Comparison of ENCODE assay signal across 8 mouse cellular contexts in genomic region chr11:118145771-118146351, GRCm38 (mm10). TPM values are rescaled to one million over a fixed set of nuclear protein-coding genes. Genes with fewer than 3 reads are reported as not detected.
DNase-seq lines count a peak whose midpoint lies in the region; ATAC-seq and TF ChIP-seq lines count a peak whose summit lies in the region.

No protein-coding gene starts in this region.

- no peak for TF ChIP-seq POLR2A in liver, adult 2 months (IDR thresholded peaks at IDR 0.05; ENCODE audit: extremely low read depth, insufficient read depth, low read length)
- no peak for TF ChIP-seq POLR2A in olfactory bulb, adult 2 months (IDR thresholded peaks at IDR 0.05; ENCODE audit: insufficient read depth, low read depth, low read length)

- no peak overlapping the region; the same call in 1 of the 2 replicates for H3K9ac ChIP-seq in heart, embryonic 15.5 days
- H3K9ac ChIP-seq in liver, adult 2 months (ENCODE audit: low read depth, low read length), result peak overlapping the region; percentile 56

- H3K36me3 ChIP-seq in heart, embryonic 15.5 days, result no peaks in the 10 kb centered on the region
- H3K36me3 ChIP-seq in liver, adult 2 months (ENCODE audit: control insufficient read depth, insufficient read depth, low read length), result no peaks in the 10 kb centered on the region

- peak; percentile 30 for ATAC-seq in heart, embryonic 15.5 days (replicated peaks; ENCODE audit: insufficient number of reproducible peaks, insufficient read depth, low FRiP score, low read depth)

- DNase-seq in 3134 (ENCODE audit: extremely low read depth, insufficient read length, low spot score) (peak; percentile 71), ZHBTc4 (ENCODE audit: low read depth, low spot score) (peak; percentile 18)
- peak; percentile 45 for DNase-seq in liver, adult 2 months (ENCODE audit: extremely low read depth, low read depth, low spot score)
- DNase-seq in frontal cortex, postnatal 14 days (ENCODE audit: low spot score in 2 of 2), result no peak
- DNase-seq in right cerebral cortex, postnatal 10 days (ENCODE audit: low spot score in 2 of 2), result no peak
- no peak for DNase-seq in frontal cortex, adult 2 months (ENCODE audit: extremely low spot score in 1 of 2, low spot score in 1 of 2)

- no peaks in the 10 kb centered on the region for H3K27me3 ChIP-seq in heart, embryonic 15.5 days
- no peaks in the 10 kb centered on the region for H3K27me3 ChIP-seq in liver, adult 2 months (ENCODE audit: control insufficient read depth, insufficient read depth, low read length)

- peak overlapping the region; percentile 75 for H3K27ac ChIP-seq in heart, embryonic 15.5 days
- H3K27ac ChIP-seq in liver, adult 2 months (replicated peaks; ENCODE audit: insufficient read depth, low read depth, low read length), result peak overlapping the region; percentile 82
- H3K27ac ChIP-seq in olfactory bulb, adult 2 months (ENCODE audit: insufficient read depth, low read depth, low read length), result peak overlapping the region; percentile 78

- WGBS in heart, embryonic 15.5 days, result 58% methylated on average over 16 of the region's 16 CpGs
- 73% methylated on average over 16 of the region's 16 CpGs for WGBS in liver, adult 2 months
- 53% methylated on average over 16 of the region's 16 CpGs for WGBS in olfactory bulb, adult 2 months

- no peaks in the 10 kb centered on the region for H3K9me3 ChIP-seq in heart, embryonic 15.5 days (replicated peaks)

- H3K4me2 ChIP-seq in heart, embryonic 15.5 days, result peak overlapping the region; percentile 44

- no peak for TF ChIP-seq CTCF in liver, adult 2 months (IDR thresholded peaks at IDR 0.05; ENCODE audit: low read depth, low read length)
- no peak for TF ChIP-seq CTCF in olfactory bulb, adult 2 months (IDR thresholded peaks at IDR 0.05; ENCODE audit: insufficient read depth, low read depth, low read length)

- H3K4me3 ChIP-seq in heart, embryonic 15.5 days, result peak overlapping the region; percentile 12; the same call in 1 of the 2 replicates
- H3K4me3 ChIP-seq in liver, adult 2 months (ENCODE audit: insufficient read depth, low read depth, low read length), result peak overlapping the region; percentile 49
- H3K4me3 ChIP-seq in olfactory bulb, adult 2 months (ENCODE audit: insufficient read depth, low read depth, low read length), result peak overlapping the region; percentile 9

- peaks cover 34% of the 10 kb centered on the region for H3K4me1 ChIP-seq in heart, embryonic 15.5 days (replicated peaks)
- peaks cover 6% of the 10 kb centered on the region for H3K4me1 ChIP-seq in liver, adult 2 months (ENCODE audit: control insufficient read depth, insufficient read depth, low read length)
- peaks cover 26% of the 10 kb centered on the region for H3K4me1 ChIP-seq in olfactory bulb, adult 2 months (ENCODE audit: control insufficient read depth, insufficient read depth, low read length)

- no peaks in the 10 kb centered on the region for H3K79me2 ChIP-seq in liver, adult 2 months (ENCODE audit: control insufficient read depth, insufficient read depth, low read length)

RNA-seq across cellular contexts. Expression of gene Dnah17, which starts 15.4 kb away (rescaled TPM):
- 0.06 and 0.15 TPM in 2 replicates for polyA plus RNA-seq in heart, embryonic 15.5 days (2015; fragmentation: Nextera tagmentation; extraction: Ambion mirVana)
- under 0.01 TPM in 2 replicates for total RNA-seq in liver, adult 2 months (2014; rRNA removed)
- polyA plus RNA-seq in liver, adult 2 months (2012; rRNA removed), result under 0.01 TPM in 2 replicates
- polyA plus RNA-seq in olfactory bulb, adult 2 months (2012; ENCODE audit: insufficient read depth, insufficient read length, low replicate concordance, missing spikeins), result not detected in 2 replicates
- 0.21 and 0.24 TPM in 2 replicates for polyA plus RNA-seq in frontal cortex, adult 2 months (2012; rRNA removed)

Comparison
In these comparisons a context has a peak if more than half of its experiments do, and no peak if none do; other contexts are left out.
1. DNase-seq: peak in 3134 (single experiment), ZHBTc4 (single experiment) and liver, adult 2 months (single experiment); none in frontal cortex, postnatal 14 days (0 of 2), right cerebral cortex, postnatal 10 days (0 of 2) and frontal cortex, adult 2 months (0 of 2).
2. Peak in every context shown above with its lines, with median percentiles within 50 percentile points of each other: H3K27ac ChIP-seq and H3K4me3 ChIP-seq.